Mouse (Mus musculus): ENCODE data around the gene Vmn2r7. TPM values are rescaled to one million over a fixed set of nuclear protein-coding genes. Genes with fewer than 3 reads are reported as not detected.

Gene Vmn2r7
- not detected for polyA plus RNA-seq (2017; shearing (Covaris generic))

DNA sequence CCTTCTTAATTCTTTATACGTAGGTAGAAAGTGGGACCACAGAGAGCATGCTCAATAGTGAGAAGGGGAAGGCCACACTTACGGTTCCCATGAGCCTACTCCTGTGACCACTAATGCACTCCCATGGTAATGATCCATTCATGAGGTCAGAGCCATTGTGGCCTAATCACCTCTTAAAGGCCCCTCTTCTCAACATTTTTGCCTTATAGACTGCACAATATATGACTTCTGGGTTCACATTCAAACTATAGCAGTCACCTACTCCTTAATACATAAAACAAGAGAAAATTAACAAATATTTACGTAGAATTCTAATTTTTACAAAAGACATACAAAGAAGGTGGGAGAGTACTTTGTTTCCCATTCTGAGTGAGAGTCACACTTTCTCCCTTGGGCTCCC lies at the start of gene Vmn2r7:
Gene Vmn2r7, minus strand, starts transcription at position 101 of the 400 bp plus-strand sequence.

Data from naive thymus-derived CD4-positive, alpha-beta T cell, adult 5 months (primary cell).